Mouse (Mus musculus) intestine, embryonic 14.5 days (tissue): ENCODE results near the gene Gemin7. TPM values are rescaled to one million over a fixed set of nuclear protein-coding genes. Genes with fewer than 3 reads are reported as not detected.

ENCODE experiments used
- ATAC-seq: fragments of 200-750 bp; cut with Nextera tagmentation; replicated peaks from 2 replicates; pipeline ENCODE4 v1.8.0; 2017; ENCODE audit warnings: low read depth, moderate number of reproducible peaks, moderate TSS enrichment, moderate library complexity; ENCODE audit not compliant: low FRiP score, low TSS enrichment
- DNase-seq: peaks from one replicate; pipeline ENCODE4 v3.0.0-alpha.2; 2018; ENCODE audit warnings: low spot score
- H3K27ac ChIP-seq: fragments of 300-500 bp; sonication (generic); 2 replicates; pipeline ENCODE4 v1.5.1; 2014; ENCODE audit warnings: low read depth, mild to moderate bottlenecking, control low read depth
- H3K27me3 ChIP-seq: fragments of 300-500 bp; sonication (generic); replicated peaks from 2 replicates; pipeline ENCODE4 v1.6.1; 2014; ENCODE audit warnings: low read length, control low read depth; ENCODE audit not compliant: control insufficient read depth, insufficient read depth
- H3K36me3 ChIP-seq: fragments of 300-500 bp; sonication (generic); 2 replicates; pipeline ENCODE4 v1.6.1; 2014; ENCODE audit warnings: low read length, control low read depth; ENCODE audit not compliant: control insufficient read depth, insufficient read depth
- H3K4me1 ChIP-seq: fragments of 300-500 bp; sonication (generic); replicated peaks from 2 replicates; pipeline ENCODE4 v1.6.1; 2014; ENCODE audit warnings: low read length, control low read depth, mixed read lengths; ENCODE audit not compliant: control insufficient read depth, insufficient read depth
- H3K4me2 ChIP-seq: fragments of 300-500 bp; sonication (generic); 2 replicates; pipeline ENCODE4 v1.6.1; 2014; ENCODE audit warnings: low read length
- H3K4me3 ChIP-seq: fragments of 300-500 bp; sonication (generic); 2 replicates; pipeline ENCODE4 v1.5.1; 2014; ENCODE audit warnings: low read depth, low read length, control low read depth, mixed read lengths
- H3K9ac ChIP-seq: fragments of 300-500 bp; sonication (generic); 2 replicates; pipeline ENCODE4 v1.6.1; 2014; ENCODE audit warnings: mild to moderate bottlenecking, low read length
- H3K9me3 ChIP-seq: fragments of 300-500 bp; sonication (generic); 2 replicates; pipeline ENCODE4 v1.6.1; 2016; ENCODE audit warnings: low read length, control low read depth; ENCODE audit not compliant: control insufficient read depth
- WGBS: fragments of 180-500 bp; shearing (Covaris S2); extraction: QIAGEN DNeasy Blood & Tissue Kit; methylation state at CpG from one replicate; pipeline ENCODE4 v1.1.7; 2014; 5-methylcytosine and 5-hydroxymethylcytosine counted together
- polyA plus RNA-seq: library from polyadenylated mRNA; unstranded; fragments of >200 nt; fragmentation: Nextera tagmentation; extraction: Ambion mirVana; gene quantifications from 2 replicates; pipeline ENCODE4 v1.2.1, GENCODE M21; 2014

The Gemin7 gene
- polyA plus RNA-seq, 1 experiment from 2014 or later: 176 TPM

GRCm38 (mm10) chr7:19586269-19586668 is 8.9 kb upstream of the Gemin7 start:
- no peak overlapping the region for H3K4me3 ChIP-seq
- DNase-seq: no peak
- no peak overlapping the region for H3K4me2 ChIP-seq
- no peak for ATAC-seq
- no peaks in the 10 kb centered on the region for H3K9me3 ChIP-seq
- WGBS: 79% methylated on average over 46 of the region's 46 CpGs
- no peak overlapping the region for H3K27ac ChIP-seq
- H3K36me3 ChIP-seq: peaks cover 95% of the 10 kb centered on the region
- H3K4me1 ChIP-seq: no peaks in the 10 kb centered on the region
- no peak overlapping the region for H3K9ac ChIP-seq
- no peaks in the 10 kb centered on the region for H3K27me3 ChIP-seq

GRCm38 (mm10) chr7:19580634-19581033 is 3.2 kb upstream of the Gemin7 start:
- H3K4me2 ChIP-seq: no peak overlapping the region
- no peak overlapping the region for H3K9ac ChIP-seq
- H3K27me3 ChIP-seq: peaks cover 35% of the 10 kb centered on the region
- no peak overlapping the region for H3K4me3 ChIP-seq
- H3K36me3 ChIP-seq: peaks cover 55% of the 10 kb centered on the region
- WGBS: 87% methylated on average over 8 of the region's 8 CpGs
- no peak for DNase-seq
- H3K4me1 ChIP-seq: peaks cover 13% of the 10 kb centered on the region
- H3K27ac ChIP-seq: no peak overlapping the region
- H3K9me3 ChIP-seq: no peaks in the 10 kb centered on the region
- no peak for ATAC-seq

GRCm38 (mm10) chr7:19579751-19580150 is 2.4 kb upstream of the Gemin7 start:
- Histone ChIP-seq H3K27me3 (peaks cover 35% of the 10 kb centered on the region), H3K27ac (no peak overlapping the region)

GRCm38 (mm10) chr7:19578436-19578835 is 1.0 kb upstream of the Gemin7 start:
- DNase-seq (no peak), ATAC-seq (no peak)
- Histone ChIP-seq H3K4me2 (no peak overlapping the region), H3K27me3 (peaks cover 35% of the 10 kb centered on the region), H3K9ac (no peak overlapping the region), H3K9me3 (no peaks in the 10 kb centered on the region), H3K4me3 (no peak overlapping the region), H3K36me3 (peaks cover 34% of the 10 kb centered on the region), H3K4me1 (peaks cover 13% of the 10 kb centered on the region), H3K27ac (no peak overlapping the region)
- 62% methylated on average over 4 of the region's 4 CpGs for WGBS

More at GRCm38 (mm10) chr7:19579751-19580150, 2.4 kb upstream of the Gemin7 start:
- Histone ChIP-seq H3K9me3 (no peaks in the 10 kb centered on the region), H3K36me3 (peaks cover 47% of the 10 kb centered on the region), H3K4me1 (peaks cover 13% of the 10 kb centered on the region), H3K9ac (no peak overlapping the region), H3K4me3 (no peak overlapping the region), H3K4me2 (no peak overlapping the region)
- ATAC-seq (no peak), DNase-seq (no peak)
- WGBS: 88% methylated on average over 10 of the region's 10 CpGs

GRCm38 (mm10) chr7:19577877-19578414 is 551 bp upstream of the Gemin7 start:
- Histone ChIP-seq H3K4me1 (peaks cover 13% of the 10 kb centered on the region), H3K27ac (no peak overlapping the region), H3K27me3 (peaks cover 35% of the 10 kb centered on the region), H3K9ac (peak overlapping the region; percentile 38; the same call in 1 of the 2 replicates), H3K36me3 (peaks cover 30% of the 10 kb centered on the region), H3K4me2 (peak overlapping the region; percentile 85), H3K4me3 (peak overlapping the region; percentile 39), H3K9me3 (no peaks in the 10 kb centered on the region)
- ATAC-seq (0 out of 2 replicates have a peak, but pooled peaks have one; percentile 14), DNase-seq (no peak)
- WGBS: 16% methylated on average over 10 of the region's 10 CpGs

GRCm38 (mm10) chr7:19575559-19575958 is 1.8 kb downstream of the Gemin7 start:
- Histone ChIP-seq H3K36me3 (peaks cover 12% of the 10 kb centered on the region), H3K9me3 (no peaks in the 10 kb centered on the region), H3K4me3 (no peak overlapping the region), H3K27me3 (peaks cover 35% of the 10 kb centered on the region), H3K9ac (no peak overlapping the region), H3K27ac (no peak overlapping the region), H3K4me1 (peaks cover 22% of the 10 kb centered on the region), H3K4me2 (no peak overlapping the region)
- ATAC-seq (no peak), DNase-seq (no peak)
- WGBS: 68% methylated on average over 3 of the region's 3 CpGs

- ATAC-seq: no peak; the same call in 1 of the 2 replicates
- Histone ChIP-seq H3K36me3 (peaks cover 22% of the 10 kb centered on the region), H3K4me1 (peaks cover 22% of the 10 kb centered on the region), H3K9ac (peak overlapping the region; percentile 72), H3K4me2 (peak overlapping the region; percentile 79), H3K4me3 (peak overlapping the region; percentile 62), H3K27me3 (peaks cover 30% of the 10 kb centered on the region), H3K27ac (peak overlapping the region; percentile 60), H3K9me3 (no peaks in the 10 kb centered on the region)
- DNase-seq: no peak
- 18% methylated on average over 16 of the region's 16 CpGs for WGBS
Observed at GRCm38 (mm10) chr7:19573776-19574140, 3.6 kb downstream of the Gemin7 start.

GRCm38 (mm10) chr7:19572926-19573775 is 4.2 kb downstream of the Gemin7 start:
- Histone ChIP-seq H3K27ac (peak overlapping the region; percentile 60), H3K4me3 (peak overlapping the region; percentile 62), H3K36me3 (peaks cover 23% of the 10 kb centered on the region), H3K4me2 (peak overlapping the region; percentile 79), H3K27me3 (peaks cover 24% of the 10 kb centered on the region), H3K4me1 (peaks cover 22% of the 10 kb centered on the region), H3K9ac (peak overlapping the region; percentile 72), H3K9me3 (no peaks in the 10 kb centered on the region)
- under 1% methylated on average over 53 of the region's 53 CpGs for WGBS
- ATAC-seq: peak; percentile 91
- DNase-seq: peak; percentile 98
